Mouse (Mus musculus) gastrocnemius, postnatal 4 days (tissue): ENCODE results near the gene Slc12a6. TPM values are rescaled to one million over a fixed set of nuclear protein-coding genes. Genes with fewer than 3 reads are reported as not detected.

Experiments
- DNase-seq, 2 experiments: peaks; one replicate each; pipeline ENCODE4 v3.0.0; 2021 to 2022; ENCODE audit warnings: low spot score in 2 of 2, mixed read lengths in 2 of 2
- total RNA-seq, 2 experiments: library from RNA; stranded (reverse); gene quantifications; 2 replicates each; pipeline ENCODE4 v1.2.3; 2021

The Slc12a6 gene
- total RNA-seq, 2 experiments from 2014 or later = 41.1 to 50.6 TPM

DNA sequence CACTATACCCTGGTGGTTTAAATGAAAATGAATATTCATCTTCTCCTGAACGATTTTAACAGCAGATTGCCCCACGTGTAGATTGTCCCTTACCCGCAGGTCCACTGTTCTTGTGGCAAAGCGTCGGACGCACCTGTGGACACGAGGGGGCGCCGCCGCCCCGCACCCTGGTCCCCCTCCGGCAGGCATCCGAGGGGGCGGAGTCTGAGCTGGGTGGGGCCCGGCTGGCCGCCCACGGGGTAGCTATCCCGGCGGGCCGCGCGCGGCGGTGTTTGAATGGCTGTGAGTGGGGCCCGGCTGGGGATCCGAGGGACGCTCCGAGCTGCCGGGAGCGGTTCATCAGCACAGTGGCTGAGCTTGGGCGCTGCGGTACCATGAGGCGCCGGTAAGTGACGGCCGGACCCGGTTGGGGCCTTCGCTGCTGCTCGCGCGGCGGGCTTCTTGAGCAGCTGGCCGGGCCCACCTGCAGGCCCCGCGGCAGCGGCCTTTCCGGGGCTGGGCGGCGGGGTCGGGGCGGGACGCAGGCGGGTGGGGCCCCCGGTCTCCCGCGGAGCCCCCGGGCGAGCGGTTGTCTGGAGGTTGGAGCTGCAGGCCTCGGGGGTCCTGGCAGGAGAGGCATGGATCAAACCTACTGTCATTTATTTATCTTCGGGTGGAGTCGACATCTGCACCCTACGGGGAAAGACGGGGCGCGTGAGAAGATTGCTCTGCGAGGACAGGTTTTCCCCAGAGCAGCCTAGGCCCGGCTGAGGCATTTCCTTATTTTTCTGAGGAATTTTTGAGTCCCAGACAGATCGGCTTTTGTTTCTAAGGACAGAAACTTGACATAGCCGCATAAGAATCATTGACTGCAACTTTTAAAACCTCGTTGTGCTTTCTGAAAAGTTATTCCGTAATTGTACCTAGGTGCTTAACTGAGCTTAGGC, 113.6 kb downstream of the Slc12a6 start, which contains the start of gene Katnbl1:
Gene Katnbl1, plus strand, starts transcription at position 239 of the 926 bp plus-strand sequence.
- peak; percentile 92 to 96 for DNase-seq

DNA sequence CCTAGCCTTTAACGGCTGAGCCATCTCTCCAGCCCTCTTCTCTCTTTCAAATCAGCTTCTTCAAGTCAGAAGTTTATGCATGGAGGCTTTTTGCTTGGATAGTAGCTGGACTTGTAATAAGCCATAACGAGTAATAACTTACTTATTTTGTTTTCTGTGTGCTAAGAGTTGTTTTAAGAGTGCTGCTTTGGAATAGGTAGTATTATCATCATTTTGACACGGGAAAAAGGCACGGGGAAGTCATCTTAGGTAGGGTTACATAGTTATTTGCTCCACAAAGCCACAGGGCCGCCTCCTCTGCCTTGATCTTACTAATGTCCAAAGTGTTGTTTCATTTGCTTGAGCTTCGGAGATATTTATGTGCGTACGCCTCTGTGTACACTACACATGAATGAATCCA, 114.5 kb downstream of the Slc12a6 start:
- no peak for DNase-seq

DNA sequence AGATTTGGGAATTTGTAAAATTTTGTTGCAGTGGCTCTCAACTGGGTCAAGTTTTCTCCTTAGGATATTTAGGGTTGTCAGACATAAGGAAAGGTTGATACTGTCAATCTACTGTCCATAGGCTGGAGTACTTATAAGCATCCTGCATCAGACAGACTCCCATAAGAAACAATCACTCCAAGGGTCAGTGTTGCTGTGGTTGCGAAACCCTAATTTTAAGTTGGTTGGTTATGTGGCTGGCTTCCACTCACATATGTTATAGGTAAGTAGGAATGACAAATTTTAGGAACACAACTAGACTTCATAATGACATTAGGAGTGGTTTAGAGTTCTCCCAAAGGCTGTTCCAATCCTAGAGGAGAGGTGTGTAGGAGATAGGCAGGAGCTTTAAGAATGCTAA, 115.6 kb downstream of the Slc12a6 start:
- DNase-seq = no peak

DNA sequence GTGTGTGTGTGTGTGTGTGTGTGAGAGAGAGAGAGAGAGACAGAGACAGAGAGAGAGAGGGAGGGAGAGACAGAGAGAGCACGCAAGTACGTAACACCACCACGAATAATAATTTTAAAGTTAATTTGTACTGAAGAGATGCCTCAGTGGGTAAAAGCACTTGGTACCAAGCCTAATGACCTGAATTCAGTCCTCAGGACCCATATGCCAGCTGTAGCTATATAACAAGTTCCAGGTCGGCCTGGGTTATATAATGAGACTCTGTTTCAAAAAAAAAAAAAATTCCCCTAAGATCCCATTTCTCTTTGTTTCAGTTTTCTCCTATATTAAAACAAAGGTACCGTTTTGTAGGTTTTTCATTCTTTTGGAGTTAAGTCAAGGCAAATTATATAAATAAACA, 125.2 kb downstream of the Slc12a6 start:
- DNase-seq = no peak

DNA sequence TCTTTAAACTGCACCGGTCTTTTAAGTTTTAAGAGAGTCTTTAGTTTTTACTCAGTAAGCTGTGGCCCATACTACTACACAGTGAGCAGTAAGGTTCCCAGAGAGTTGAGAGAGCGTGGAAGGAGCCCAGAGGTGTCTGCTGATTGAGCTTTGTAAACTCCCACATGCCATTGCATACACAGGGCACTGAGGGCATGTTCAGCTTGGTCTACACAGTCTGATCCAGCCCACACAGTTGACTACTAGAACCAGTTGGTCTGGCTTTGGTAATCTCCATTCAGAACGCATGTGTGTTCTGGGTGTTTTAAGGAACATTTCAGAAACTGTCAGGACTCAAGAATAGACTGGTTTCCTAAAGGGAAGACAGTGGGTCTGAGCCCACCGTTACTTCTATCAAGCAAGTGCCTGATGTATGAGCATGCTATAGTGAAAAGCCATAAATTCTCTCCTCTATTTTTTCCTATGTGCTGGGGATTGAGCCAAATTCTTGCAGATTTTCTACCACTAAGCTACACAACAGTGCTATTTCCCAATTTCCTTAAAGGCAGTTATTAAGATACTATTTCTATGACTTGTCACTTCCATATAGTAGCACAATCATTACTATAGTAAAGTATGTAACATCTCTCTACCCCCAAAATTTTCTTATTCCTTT, 125.8 kb downstream of the Slc12a6 start:
- DNase-seq = no peak

DNA sequence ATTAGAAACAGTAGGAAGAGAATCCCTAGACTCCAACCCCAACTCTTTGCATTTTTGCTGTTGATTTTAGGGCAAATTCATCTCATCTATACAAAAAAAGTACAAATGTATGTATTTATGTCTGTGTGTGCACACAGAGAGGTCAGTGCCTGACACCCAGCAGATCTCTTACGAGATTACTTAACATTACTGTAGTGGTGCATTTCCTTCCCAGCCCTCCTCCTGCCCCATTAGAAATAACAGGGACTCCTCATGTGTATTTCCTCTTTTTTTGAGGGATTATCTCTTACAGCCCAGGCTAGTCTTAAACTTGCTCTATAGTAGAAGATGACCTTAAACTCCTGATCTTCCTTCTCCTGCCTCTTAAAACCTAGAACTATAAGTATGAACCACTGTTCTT, 127.1 kb downstream of the Slc12a6 start:
- DNase-seq = no peak

DNA sequence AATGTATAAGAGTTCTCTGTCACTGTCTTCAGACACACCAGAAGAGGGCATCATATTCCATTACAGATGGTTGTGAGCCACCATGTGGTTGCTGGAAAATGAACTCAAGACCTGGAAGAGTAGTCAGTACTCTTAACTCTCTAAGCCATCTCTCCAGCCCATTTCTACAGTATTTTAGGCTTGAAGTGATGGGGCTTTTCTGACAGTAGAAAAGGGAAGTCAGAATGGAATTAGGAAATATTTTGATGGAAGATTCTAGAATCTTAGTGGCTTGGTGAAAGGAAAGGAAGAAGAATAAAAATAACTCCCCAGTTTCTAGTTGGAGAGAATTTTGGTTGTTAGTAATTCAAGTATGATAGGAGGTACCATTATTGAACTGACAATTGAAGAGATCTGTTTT, 128.3 kb downstream of the Slc12a6 start:
- DNase-seq = no peak

DNA sequence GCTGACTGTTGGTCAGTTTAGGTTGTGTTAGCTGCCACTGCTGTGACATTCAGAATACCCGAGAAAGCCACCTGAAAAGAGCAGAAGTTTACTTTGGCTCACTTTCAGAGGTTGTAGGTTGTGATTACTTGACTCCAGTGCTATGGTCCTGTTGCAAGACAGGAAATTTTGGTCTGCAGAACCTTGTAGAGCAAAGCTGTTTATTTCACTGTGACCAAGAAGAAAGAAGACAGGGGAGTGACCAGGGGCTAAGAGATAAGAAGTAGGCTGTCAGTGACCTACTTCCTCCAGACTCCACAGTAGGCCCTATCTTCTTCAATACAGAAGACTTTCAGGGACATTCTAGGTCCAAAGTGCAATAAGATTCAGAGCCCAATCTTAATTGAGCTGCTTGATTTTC, 131.0 kb downstream of the Slc12a6 start:
- no peak for DNase-seq

DNA sequence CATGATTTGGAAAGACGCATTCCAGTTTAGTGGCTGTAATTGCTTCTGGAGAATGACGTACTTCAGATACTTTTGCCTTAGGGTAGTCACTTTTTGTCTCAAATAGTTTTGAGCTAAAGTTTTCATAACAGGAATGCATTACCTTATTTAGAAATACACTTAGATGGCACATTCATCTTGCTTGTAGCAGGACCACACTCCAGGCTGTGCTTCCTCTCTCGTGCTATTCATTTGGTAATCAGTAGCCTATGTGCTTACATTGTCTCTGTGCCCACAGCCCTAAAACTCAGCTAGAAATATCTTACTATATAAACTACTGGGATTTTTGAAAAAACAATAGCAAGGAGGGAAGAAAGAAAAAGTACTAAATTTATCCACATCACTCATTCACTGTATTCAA, 141.4 kb downstream of the Slc12a6 start:
- DNase-seq = no peak

Other genes with a start within 250 kb of the Slc12a6 start
- not detected for gene Olfr1311, start 241.4 kb upstream of the Slc12a6 start, total RNA-seq
- gene Olfr1312, start 215.6 kb upstream of the Slc12a6 start, total RNA-seq = not detected
- gene Olfr1313, start 188.0 kb upstream of the Slc12a6 start, total RNA-seq = not detected
- not detected for gene Olfr1314, start 169.0 kb upstream of the Slc12a6 start, total RNA-seq
- gene Olfr1315-ps1, start 150.4 kb upstream of the Slc12a6 start, total RNA-seq = not detected
- not detected for gene Olfr1316, start 130.8 kb upstream of the Slc12a6 start, total RNA-seq
- gene Olfr1317, start 125.5 kb upstream of the Slc12a6 start, total RNA-seq = not detected
- gene Olfr1318, start 111.6 kb upstream of the Slc12a6 start, total RNA-seq = not detected
- 1 to 10 TPM; 5.0 to 5.5 TPM for gene Lpcat4, start 26.4 kb upstream of the Slc12a6 start, total RNA-seq
- gene Nutm1, start 6.5 kb upstream of the Slc12a6 start, total RNA-seq = not detected
- 10 to 100 TPM; 51.2 to 52.0 TPM for gene Nop10, start 3.9 kb upstream of the Slc12a6 start, total RNA-seq
- gene Gm21985, start 489 bp downstream of the Slc12a6 start, total RNA-seq = not detected
- 10 to 100 TPM; 65.4 to 71.6 TPM for gene Emc4, start 102.2 kb downstream of the Slc12a6 start, total RNA-seq
- 10 to 100 TPM; 14.7 to 15.5 TPM for gene Katnbl1, start 113.4 kb downstream of the Slc12a6 start, total RNA-seq
- gene Emc7, start 189.2 kb downstream of the Slc12a6 start, total RNA-seq = 10 to 100 TPM; 15.1 to 16.7 TPM
- not detected for gene Chrm5, start 214.9 kb downstream of the Slc12a6 start, total RNA-seq
- 10 to 100 TPM; 13.7 to 14.4 TPM for gene Aven, start 227.1 kb downstream of the Slc12a6 start, total RNA-seq